Mouse (Mus musculus): ENCODE data around the gene Smarcd1. TPM values are rescaled to one million over a fixed set of nuclear protein-coding genes. Genes with fewer than 3 reads are reported as not detected.

Gene Smarcd1
- 15.5 and 18.0 TPM in 2 replicates for total RNA-seq (2015; ENCODE audit: low replicate concordance)
- total RNA-seq (2017; ENCODE audit: low replicate concordance): 5.3 and 9.7 TPM in 2 replicates

DNA sequence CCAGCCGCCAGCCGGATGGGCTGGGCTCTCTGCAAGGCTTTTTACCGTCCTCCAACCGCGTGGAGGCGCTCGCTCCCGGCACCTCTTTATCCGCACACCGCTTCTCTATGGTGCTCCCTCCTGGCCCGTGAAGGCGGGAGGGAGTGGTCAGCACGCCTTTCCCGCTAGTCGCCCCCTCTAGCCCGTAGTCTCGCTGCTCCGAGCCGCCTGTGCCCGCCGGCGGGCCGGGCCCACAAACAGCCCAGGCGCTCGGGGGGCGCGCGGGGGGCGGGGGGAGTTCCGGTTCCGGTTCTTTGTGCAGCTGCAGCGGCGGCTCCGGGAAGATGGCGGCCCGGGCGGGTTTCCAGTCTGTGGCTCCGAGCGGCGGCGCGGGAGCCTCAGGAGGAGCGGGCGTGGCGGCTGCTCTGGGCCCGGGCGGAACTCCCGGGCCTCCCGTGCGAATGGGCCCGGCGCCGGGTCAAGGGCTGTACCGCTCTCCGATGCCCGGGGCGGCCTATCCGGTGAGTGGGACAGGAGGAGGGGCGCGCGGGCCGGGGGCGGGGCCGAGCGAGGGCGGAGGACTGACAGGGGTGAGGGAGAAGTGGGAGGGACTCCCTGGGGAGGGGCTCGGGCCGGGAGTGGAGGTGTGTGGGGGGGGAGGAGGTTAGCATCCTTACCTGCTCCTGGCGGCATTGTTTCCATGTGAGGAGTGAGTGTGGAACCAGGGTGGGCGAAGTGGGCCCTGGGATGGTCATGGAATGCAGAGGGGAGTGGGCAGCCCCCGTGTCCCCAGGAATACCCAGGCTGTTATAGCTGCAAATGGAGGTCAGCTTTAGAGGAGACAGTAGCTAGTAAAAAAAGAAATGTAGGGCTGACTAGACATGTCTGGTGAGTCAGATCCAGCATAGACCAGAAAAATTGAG, at the start of gene Smarcd1:
Gene Smarcd1, plus strand, starts transcription at position 131 of the 902 bp plus-strand sequence.
- peak; percentile 94 for ATAC-seq (replicated peaks; ENCODE audit: low FRiP score, poor library complexity, severe bottlenecking)

DNA sequence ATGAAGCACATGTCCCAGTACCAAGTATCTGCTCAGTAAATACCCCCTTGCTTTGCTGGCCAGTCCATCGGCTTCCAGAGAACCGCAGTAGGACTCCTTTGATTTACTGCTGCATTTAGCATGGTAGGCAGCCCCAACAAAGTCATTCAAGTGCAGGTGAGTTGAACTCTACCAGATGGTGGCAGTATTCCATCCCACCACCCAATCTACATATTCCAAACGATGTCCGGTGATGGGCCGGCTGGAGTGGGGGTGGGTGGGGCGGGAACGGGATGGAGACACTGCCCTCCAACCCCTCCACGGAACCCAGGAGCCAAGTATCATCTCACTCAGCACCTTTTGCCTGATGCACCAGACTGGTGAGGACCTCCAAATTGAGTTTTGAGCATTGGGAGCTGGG, 48.6 kb upstream of the Smarcd1 start:
- ATAC-seq (replicated peaks; ENCODE audit: low FRiP score, poor library complexity, severe bottlenecking): no peak

DNA sequence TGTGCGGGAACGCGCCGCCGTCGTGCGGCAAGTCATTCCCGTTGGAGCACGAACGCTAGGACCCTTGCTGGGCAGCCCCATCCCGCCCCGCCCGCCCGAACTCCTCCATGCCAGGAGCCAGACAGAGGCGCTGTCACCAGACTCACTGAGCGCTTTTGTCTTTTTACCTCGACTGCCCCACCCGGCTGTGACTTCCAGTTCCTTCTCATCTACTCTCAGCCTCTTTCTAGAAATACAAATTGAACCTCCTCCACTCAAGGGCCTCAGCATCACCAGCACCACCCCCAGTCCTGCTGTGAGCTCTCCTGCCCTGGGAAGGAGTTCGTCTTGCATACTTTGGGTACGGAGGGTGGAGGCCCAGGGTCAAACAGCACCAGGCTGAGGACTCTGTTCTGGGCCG, 48.1 kb upstream of the Smarcd1 start:
- no peak for ATAC-seq (replicated peaks; ENCODE audit: low FRiP score, poor library complexity, severe bottlenecking)

DNA sequence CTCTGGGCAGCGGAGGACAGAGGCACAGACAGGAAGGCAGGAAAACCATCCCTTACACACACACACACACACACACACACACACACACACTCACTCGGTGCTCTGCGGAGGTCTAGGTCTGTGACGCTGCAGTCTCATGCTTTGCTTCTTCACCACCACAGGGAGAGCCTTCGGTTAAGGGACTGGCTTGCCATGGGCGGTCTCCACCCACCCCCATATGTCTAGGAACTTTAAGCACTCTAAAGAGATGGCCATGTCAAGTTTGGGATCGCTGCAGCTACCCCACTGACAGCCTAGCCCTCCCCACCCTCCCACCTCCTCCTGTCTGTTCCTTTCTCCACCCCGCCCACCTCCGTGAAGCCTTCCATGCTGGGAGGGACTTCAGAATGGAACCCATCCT, 46.0 kb upstream of the Smarcd1 start:
- no peak for ATAC-seq (replicated peaks; ENCODE audit: low FRiP score, poor library complexity, severe bottlenecking)

DNA sequence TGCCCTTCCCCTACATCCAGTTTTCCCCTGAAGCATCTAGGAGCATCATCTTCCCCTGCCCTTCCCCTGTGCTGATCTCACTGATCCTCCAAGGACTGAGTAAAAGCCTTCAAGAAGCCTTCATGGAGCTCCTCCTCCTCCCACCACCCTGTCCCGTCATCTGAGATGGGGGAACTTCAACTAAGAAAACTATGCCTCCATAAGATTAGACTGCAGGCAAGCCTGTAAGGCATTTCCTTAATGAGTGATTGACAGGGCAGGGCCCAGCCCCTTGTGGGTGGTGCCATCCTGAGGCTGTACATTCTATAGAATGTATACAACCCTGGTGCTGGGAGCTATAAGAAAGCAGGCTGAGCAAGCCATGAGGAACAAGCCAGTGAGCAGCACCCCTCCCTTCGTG, 43.5 kb upstream of the Smarcd1 start:
- ATAC-seq (replicated peaks; ENCODE audit: low FRiP score, poor library complexity, severe bottlenecking): no peak

DNA sequence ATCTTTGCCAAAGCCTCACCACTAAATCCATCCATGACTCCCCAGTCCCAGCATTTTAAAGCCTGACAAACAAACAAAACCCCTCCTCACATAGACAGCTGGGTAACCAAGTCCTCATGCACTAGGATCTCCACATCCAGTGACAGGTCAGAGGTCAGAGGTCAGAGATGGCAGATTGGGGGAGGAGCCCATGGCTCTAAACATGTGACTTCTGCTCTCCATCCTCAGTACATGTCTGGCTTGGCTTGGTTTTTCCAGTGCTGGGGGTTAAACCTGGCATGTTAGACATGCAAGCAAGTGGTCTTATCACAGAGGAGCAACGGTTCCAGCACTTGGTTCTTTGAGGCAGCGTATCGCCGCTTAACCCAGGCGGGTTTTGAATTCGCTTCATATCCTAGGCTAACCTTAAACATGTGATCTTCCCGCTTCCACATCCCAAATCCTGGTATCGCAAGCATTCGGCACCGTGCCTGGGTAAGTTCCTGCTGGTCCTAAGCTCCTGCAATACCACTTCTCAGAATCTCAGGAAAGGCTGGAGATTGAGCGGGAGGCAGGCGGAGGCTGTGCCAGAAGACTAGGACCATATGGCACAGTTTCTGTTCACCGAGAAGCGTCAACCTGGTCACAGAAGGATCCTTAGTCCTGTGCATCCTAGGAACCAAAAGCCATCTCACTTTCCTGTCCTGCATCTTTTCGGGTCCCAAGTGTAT, 40.7 kb upstream of the Smarcd1 start:
- no peak for ATAC-seq (replicated peaks; ENCODE audit: low FRiP score, poor library complexity, severe bottlenecking)

DNA sequence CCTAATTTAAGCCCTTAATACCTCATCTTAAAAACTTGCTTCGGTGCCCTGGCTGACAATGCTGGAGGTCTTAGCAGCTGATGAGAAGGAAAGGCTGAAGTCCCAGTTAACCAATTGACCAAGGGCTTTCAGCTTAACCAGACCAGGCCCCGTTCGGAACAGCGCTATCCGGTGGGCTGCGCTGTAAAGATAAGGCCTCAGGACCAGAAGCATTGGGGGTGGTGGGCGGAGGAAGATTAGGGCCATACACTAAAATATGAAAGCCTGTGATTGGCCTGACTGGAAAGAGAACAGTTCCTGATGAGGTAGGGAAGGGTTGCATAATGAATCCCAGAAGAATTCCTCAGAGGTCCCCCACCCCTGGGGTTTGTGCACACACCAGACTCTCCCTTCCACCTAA, 39.6 kb upstream of the Smarcd1 start:
- ATAC-seq (replicated peaks; ENCODE audit: low FRiP score, poor library complexity, severe bottlenecking): no peak

DNA sequence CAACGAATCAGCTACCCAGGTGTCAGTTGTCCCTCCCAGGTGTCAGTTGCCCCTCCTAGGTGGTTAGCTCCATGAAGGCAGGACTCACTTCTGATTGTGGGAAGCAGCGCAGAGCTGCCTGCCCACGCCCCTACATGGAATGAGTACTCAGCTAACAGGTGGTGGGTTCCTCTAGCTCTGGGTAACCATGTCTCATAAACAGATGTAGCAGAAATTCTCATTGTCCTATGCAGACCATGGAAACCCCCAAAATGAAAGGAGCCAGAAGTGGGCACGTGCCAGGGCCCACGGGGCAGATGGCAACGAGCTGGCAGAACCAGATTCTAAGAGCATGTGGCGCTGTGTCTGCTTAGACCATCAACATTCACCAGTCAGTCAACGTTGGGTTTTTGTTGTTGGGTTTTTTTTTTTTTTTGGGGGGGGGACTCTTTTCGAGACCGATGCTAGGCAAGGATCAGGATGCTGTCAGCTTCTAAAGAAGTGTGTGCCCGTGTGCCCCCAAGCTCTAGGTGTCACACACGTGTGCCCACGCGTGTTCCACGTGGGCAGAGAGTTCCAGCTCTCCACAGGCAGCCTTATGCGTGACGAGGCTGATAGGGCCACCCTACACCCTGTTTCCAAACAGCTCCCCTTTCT, 37.8 kb upstream of the Smarcd1 start:
- ATAC-seq (replicated peaks; ENCODE audit: low FRiP score, poor library complexity, severe bottlenecking): no peak

DNA sequence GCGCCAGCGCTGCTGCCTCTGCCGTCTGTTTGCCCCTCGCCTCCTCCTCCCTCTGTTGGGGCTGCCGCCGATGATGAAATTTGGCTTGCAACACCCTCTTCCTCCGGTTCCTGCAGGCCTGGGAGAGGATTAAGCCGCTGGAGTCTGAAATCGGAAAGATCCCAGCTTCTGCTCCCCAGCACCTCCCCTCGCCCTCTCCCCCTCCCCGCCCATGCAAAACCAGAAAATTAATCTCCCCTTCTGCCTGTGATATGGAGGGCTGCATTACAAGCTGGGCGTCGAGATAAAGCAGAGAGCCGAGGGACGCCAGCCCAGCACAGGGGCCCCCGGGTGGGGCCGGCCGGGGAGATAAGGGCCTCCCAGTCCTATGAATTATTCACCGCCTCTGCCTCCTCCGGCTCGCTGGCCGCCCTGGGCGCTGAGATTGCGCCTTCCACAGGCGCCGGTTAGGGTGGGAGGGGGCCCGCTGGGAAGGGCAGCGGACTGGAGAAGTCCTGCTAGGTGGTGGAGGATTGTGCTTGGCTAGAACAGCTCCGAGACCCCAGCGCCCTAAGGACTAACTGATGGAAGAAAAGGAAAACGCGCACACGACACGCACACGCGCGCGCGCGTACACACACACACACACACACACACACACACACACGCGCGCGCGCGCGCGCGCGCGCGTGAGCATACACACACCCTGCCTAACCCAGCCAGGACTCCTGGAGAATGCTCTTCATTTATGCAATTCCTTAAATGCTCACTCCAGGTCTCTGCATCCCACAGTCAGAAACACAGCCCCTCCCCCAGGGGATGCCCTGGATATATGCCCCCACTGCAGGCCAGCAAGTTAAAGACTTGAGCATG, 37.1 kb upstream of the Smarcd1 start:
- ATAC-seq (replicated peaks; ENCODE audit: low FRiP score, poor library complexity, severe bottlenecking): peak; percentile 68

DNA sequence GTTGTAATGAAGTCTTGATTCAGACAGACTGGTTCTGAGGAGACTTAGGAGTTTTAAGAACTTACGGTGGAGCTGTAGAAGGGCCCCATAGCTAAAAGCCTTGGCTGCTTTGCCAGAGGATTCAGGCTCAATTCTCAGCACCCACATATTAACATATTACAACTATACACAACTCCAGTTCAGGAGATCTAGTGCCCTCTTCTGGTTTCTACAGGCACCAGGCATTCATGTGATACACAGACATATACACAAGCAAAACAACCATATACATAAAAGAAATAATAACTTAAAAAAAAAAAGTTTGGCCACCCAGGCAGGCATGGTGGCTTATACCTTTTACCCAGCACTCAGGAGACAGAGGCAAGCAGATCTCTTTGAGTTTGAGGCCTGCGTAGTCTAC, 34.4 kb upstream of the Smarcd1 start:
- ATAC-seq (replicated peaks; ENCODE audit: low FRiP score, poor library complexity, severe bottlenecking): no peak

DNA sequence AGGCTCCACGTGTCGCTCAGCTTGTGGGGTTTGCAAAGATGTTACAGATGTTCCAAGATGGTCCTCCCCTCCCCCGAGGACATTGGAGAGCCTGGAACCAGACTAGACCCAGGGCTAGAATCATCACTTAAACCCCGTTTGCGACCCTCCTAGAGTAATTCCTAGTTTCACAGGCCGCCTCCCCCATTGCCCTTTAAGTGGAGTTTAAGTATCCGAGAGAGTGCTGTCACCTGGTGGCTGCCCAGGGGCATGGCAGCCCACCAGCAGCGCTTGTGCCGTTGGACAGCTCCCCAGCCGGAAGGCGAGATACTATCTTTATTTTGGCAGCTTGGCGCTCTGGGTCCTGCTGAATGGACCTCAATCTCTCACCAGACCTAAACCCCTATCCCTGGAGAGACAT, 33.0 kb upstream of the Smarcd1 start:
- peak; percentile 66 for ATAC-seq (replicated peaks; ENCODE audit: low FRiP score, poor library complexity, severe bottlenecking)

DNA sequence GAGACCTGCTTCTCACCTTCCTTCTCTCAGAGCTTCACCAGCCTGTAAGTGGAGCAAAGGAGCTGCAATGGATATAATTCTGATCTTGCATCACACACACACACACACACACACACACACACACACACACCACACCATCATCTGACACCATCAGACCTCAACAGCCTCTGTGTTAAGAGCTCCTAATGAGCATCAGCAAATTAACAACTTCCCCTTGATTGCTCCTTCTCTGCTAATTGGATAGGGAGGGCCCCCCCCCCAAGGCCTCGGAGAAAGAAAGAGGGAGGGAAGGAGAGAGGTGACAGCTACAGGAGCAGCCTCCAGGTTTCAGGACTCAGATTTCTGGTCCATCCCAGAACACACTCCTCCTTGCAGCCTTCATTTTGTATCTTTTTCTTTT, 32.5 kb upstream of the Smarcd1 start:
- no peak for ATAC-seq (replicated peaks; ENCODE audit: low FRiP score, poor library complexity, severe bottlenecking)

DNA sequence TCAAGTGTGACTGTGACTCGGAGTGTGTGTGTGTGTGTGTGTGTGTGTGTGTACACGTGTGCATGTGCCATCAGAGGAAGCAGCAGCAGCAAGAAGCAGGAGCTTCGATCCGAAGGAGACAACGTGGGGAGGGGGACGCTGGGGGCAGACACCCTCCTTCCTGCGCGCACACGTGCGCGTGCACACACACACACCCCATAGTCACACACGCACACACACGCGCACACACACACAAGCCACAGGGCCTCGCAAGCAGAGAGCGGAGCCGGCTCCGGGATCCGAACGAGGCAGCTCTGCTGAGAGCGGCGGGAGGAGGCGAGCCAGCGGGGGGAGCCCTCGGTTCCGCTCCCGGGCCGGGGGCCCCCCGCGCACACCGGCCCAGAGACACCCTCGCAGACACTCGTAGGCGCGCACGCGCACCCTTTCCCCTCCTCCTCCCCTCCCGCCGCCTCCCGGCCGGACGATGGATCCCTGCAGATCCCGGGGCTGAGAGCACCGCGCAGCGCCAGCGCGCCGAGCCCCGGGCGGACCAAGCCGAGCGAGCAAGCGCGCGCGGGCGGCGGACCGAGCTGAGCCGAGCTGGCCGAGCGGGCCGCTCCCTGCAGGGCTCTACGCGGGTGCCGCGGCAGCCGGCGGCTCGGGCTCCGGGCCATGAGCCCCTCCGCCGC, 31.6 kb upstream of the Smarcd1 start, which contains the start of gene Asic1:
Gene Asic1, plus strand, starts transcription at position 215 of the 668 bp plus-strand sequence.
- no peak for ATAC-seq (replicated peaks; ENCODE audit: low FRiP score, poor library complexity, severe bottlenecking)

DNA sequence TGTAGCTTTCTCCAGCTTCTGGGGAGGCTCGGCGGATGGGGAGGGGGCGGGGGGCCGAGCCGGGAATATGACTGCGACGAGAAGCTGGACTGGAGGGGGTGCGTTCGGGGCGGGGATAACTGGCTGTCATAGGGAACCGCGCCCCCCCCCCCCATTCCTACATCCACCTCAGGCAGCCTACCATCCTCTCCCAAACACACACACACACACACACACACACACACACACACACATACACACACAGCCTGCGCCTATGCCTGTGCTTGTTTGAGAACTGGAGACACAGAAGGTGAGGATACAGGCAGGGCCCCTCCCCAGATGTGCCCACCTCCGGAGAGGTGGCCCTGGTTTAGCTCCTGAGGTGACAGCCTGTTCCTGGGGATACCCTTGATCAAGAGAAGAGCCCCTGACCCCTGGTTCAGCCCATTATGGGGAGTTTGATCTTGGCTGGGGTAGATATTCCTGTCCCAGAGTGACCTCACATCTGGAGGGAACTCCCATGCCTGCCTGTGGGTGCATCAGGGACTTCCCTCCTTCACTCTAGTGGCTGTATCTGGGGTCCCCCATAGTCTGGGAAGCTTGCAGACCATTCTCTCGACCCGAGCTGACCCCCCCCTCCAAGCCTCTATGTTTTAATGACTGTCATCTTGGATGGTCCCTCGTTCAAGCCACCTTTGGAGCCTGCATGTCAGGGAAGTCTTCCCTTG, 30.8 kb upstream of the Smarcd1 start:
- ATAC-seq (replicated peaks; ENCODE audit: low FRiP score, poor library complexity, severe bottlenecking): no peak

DNA sequence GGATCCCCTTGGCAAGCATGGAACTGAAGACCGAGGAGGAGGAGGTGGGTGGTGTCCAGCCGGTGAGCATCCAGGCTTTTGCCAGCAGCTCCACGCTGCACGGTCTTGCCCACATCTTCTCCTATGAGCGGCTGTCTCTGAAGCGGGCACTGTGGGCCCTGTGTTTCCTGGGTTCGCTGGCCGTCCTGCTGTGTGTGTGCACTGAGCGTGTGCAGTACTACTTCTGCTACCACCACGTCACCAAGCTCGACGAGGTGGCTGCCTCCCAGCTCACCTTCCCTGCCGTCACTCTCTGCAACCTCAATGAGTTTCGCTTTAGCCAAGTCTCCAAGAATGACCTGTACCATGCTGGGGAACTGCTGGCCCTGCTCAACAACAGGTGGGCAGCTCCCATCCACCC, 30.1 kb upstream of the Smarcd1 start:
- ATAC-seq (replicated peaks; ENCODE audit: low FRiP score, poor library complexity, severe bottlenecking): no peak

DNA sequence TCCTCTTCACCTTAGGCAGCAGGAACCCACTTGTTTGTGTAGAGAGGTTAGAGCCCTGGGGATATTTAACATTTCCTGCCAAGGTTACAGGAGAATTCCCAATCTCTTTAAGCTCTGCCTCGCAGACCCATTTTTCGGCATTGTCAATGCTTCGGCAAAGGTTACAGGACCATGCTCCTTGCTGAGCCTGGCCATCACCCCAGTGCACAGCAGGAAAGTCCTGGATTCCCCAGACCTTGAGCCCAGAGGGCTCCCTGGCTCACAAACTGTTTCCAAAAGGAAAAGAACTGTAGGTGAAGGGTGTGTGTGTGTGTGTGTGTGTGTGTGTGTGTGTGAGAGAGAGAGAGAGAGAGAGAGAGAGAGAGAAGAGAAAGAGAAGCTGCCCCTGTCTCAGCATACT, 27.1 kb upstream of the Smarcd1 start:
- ATAC-seq (replicated peaks; ENCODE audit: low FRiP score, poor library complexity, severe bottlenecking): no peak

DNA sequence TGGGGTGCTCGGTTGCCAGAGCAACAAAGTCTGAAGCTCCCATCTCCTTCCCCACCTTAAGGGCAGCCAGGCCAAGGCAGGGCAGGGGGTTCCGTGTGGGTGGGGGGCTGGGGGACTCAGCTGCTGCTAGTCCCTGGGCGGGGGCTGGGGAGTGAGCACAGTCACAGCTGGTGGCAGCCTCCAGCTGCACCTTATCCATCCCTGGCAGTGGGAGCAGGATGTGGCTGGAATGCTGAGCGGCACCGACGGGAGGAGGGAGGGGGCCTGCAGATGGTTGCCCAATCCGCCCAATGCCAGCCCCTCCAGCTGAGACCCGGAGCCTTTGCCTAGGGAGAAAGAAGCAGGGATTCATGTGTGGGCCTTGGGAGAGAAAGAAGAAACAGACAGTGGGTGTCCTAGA, 24.8 kb upstream of the Smarcd1 start:
- no peak for ATAC-seq (replicated peaks; ENCODE audit: low FRiP score, poor library complexity, severe bottlenecking)

DNA sequence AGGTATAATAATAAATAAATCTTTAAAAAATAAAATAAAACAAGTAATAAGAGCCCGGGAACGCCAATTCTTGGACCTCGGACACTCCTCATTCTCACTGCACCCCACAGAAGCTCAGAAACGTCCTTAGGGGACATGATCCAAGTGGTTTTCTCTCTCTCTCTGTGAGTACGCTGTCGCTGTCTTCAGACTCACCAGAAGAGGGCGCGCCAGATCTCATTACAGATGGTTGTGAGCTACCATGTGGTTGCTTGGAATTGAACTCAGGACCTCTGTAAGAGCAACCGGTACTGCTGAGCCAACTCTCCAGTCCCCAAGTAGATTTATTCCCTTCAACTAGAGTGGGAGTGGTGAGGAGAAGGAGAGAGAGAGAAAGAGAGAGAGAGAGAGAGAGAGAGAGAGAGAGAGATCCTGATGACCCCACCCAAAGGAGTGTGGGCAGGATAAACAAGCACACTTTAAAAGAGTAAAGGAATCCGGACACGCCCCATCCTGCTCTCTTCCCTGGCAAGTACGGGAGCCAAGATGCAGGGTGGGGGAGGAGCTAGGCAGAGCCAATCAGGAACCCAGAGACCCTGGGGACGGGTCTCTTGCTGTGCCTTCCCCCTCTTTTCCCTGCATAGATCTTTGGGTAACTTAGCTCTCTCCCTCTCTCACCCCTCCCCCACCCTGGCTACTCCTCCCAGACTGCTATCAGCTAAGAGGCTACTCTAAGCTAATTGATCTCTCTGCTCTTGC, 23.7 kb upstream of the Smarcd1 start:
- no peak for ATAC-seq (replicated peaks; ENCODE audit: low FRiP score, poor library complexity, severe bottlenecking)
